Mouse (Mus musculus): ENCODE data around the gene Tmem240. TPM values are rescaled to one million over a fixed set of nuclear protein-coding genes. Genes with fewer than 3 reads are reported as not detected.

Gene Tmem240
- polyA plus RNA-seq, 1 experiment from 2014 or later: 6.5 TPM

DNA sequence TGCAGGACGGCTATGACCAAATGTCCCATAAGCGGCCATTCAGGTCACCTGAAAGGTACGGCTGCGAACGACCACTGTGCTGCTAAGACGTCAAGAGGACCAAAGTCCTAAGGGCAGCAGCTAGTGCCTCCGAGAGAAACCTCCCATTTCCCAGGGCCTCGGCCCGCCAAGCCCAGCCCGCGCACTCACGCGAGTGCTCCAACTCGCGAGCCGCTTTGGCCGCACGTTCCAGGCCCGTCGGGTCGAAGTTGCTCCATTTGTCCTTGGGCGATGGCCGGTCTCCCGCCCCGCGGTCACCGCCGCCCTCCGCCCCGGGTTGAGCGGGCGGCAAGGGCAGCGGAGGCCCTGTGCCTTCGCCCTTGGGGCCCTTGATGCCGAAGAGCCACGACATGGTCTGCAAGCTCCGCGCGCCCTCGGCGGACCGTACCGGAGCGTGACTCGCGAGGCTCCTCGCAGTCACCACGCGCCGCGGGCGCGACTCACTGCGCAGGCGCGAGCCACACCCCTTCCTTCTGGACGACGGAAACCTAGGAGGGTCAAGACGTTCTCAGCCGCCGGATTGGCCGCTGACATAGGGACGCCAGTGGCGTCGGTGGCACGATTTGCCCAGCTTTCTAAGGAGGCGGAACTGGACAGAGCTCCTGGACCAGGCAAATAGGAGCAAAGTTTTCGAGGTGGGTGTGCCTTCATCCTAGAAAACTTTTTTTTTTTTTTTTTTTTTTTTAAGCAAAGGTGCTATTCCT is 26.2 kb downstream of the Tmem240 start, which contains the start of gene Atad3a:
TSS of gene Atad3a (minus strand) at position 481 of the 743 bp plus-strand sequence.
- peaks cover 15% of the 10 kb centered on the region for H3K36me3 ChIP-seq
- peak within 1 kb of the TSS; percentile 78 for H3K9ac ChIP-seq
- under 1% methylated on average over 68 of the region's 68 CpGs for WGBS
- H3K4me2 ChIP-seq (replicated peaks): peak within 1 kb of the TSS; percentile 97
- H3K27me3 ChIP-seq (replicated peaks): no peaks in the 10 kb centered on the region
- peak within 1 kb of the TSS; percentile 84 for H3K4me3 ChIP-seq
- ATAC-seq (ENCODE audit: low FRiP score, low read depth): peak; percentile 95
- no peaks in the 10 kb centered on the region for H3K9me3 ChIP-seq
- H3K4me1 ChIP-seq: peaks cover 26% of the 10 kb centered on the region
- H3K27ac ChIP-seq: no peak within 1 kb of the TSS

DNA sequence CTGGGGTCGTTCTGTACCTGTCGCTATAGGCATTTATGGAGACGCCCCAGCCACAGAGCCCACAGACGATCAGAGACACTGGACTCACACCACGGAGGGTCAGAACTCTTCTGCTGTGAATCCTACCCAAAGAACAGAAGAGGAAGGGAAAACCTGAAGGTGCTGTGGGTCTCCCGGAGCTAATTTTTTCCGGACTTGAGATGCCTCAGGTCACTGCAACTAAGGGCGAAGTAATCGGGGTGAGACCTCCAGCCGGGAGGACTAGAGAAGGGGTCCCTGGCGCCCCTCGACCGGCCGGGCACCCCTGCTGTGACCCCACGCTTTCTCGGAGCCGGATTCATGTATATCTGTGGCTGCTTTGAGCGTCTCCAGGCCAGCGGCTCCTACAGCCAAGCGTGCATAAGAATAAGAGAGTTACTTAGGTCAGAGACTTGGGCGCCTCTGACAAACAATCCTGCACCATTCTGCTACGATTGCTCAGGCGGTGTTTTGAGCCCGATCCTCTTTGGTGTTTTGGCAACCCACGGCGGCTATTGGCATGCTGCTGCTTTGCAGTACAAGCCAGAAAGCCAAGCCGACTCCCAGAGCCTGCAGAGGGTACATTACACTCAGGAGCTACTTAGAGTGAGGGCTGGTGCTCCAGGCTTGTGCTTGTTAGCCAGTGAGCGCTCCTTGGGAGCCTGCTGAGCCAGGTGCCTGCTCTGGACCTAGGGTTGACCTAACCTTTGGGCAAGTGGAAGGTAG is 26.9 kb downstream of the Tmem240 start:
- 3% methylated on average over 28 of the region's 28 CpGs for WGBS
- peak overlapping the region; percentile 58 for H3K9ac ChIP-seq
- H3K4me1 ChIP-seq: peaks cover 26% of the 10 kb centered on the region
- H3K9me3 ChIP-seq: no peaks in the 10 kb centered on the region
- H3K27ac ChIP-seq: no peak overlapping the region
- peak overlapping the region; percentile 97 for H3K4me2 ChIP-seq (replicated peaks)
- H3K36me3 ChIP-seq: peaks cover 9% of the 10 kb centered on the region; the same call in 1 of the 2 replicates
- ATAC-seq (ENCODE audit: low FRiP score, low read depth): 0 out of 2 replicates have a peak, but pooled peaks have one; percentile 16
- H3K4me3 ChIP-seq: peak overlapping the region; percentile 84
- H3K27me3 ChIP-seq (replicated peaks): no peaks in the 10 kb centered on the region

DNA sequence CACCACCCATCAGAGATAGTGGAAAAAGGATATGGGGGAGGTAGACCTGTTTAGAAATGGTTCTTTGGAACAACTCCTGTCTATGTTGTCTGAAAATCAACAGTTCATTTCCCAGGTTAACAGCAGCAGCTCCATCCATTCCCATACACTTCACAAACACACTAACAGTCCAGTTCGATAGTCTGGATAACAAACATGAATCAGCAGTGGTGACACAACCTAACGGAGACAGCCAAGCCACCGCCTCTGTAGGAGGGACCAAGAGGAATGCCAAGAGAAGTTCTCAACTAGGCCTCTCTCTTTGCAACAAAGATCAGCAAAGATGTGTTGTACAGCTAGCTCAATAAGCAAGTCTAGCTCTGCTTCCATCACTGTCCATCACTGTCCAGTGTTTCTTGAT is 27.8 kb downstream of the Tmem240 start:
- WGBS: 88% methylated on average over 3 of the region's 3 CpGs
- no peak overlapping the region for H3K27ac ChIP-seq
- H3K9ac ChIP-seq: no peak overlapping the region
- H3K4me2 ChIP-seq (replicated peaks): no peak overlapping the region
- peaks cover 26% of the 10 kb centered on the region for H3K4me1 ChIP-seq
- H3K9me3 ChIP-seq: no peaks in the 10 kb centered on the region
- H3K4me3 ChIP-seq: no peak overlapping the region
- H3K36me3 ChIP-seq: peaks cover 3% of the 10 kb centered on the region; the same call in 1 of the 2 replicates
- H3K27me3 ChIP-seq (replicated peaks): no peaks in the 10 kb centered on the region
- no peak for ATAC-seq (ENCODE audit: low FRiP score, low read depth)

DNA sequence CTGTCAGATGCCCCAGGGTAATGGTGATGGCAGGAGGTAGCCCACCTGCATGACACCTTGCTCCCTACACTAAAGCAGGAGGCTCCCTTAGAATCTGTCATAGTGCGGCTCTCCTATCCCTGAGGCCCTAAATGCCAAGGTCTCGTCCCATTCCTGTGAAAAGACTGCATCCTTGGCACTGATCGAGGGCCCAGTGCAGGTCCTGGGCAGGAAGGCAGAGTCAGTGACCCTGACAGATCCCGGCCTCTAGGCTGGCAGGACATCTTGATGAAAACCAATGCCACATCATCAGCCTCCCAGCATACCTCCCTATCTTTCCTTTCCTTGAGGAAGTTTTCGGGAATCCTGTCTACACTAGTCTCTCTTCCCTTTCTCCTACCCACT is 34.9 kb downstream of the Tmem240 start:
- Histone ChIP-seq H3K4me2 (replicated peaks) (peak overlapping the region; percentile 83), H3K36me3 (no peaks in the 10 kb centered on the region), H3K4me1 (peaks cover 15% of the 10 kb centered on the region), H3K27ac (no peak overlapping the region), H3K9me3 (no peaks in the 10 kb centered on the region), H3K9ac (peak overlapping the region; percentile 74), H3K4me3 (peak overlapping the region; percentile 50), H3K27me3 (replicated peaks) (peaks cover 26% of the 10 kb centered on the region)
- 65% methylated on average over 5 of the region's 5 CpGs for WGBS
- no peak for ATAC-seq (ENCODE audit: low FRiP score, low read depth)

DNA sequence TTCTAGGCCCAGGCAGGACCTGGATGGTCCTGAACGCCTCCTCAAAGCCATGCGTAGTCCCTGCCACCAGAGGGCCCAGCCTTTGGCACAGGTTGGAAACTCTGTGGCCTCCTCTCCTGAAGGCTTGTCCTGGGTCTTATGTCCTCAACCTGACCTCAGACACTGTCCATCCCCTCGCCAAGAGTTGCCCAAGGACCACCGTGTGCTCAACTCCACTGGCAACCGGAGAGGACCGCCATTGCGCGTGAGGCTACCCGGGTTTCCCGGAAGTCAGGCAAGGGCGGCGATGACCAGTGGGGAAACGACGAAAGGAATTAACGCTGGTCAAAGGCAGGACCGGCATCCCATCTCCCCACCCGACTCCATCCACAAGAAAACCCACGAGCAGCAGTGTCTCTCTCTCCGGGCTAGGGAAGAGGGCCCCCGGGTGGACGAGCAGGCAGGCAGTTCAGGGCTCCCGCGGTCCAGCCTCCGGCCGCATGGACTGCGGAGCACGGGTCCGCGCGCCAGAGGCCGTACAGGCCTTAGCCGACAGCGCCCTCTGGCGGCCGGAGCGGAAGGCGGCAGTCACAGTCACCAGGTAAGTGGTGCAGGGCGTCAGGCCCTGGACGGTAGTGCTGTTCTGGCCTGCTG is 35.4 kb downstream of the Tmem240 start:
- Histone ChIP-seq H3K27me3 (replicated peaks) (peaks cover 26% of the 10 kb centered on the region), H3K36me3 (no peaks in the 10 kb centered on the region), H3K4me1 (peaks cover 16% of the 10 kb centered on the region), H3K9me3 (no peaks in the 10 kb centered on the region), H3K27ac (no peak overlapping the region), H3K4me2 (replicated peaks) (peak overlapping the region; percentile 83), H3K9ac (peak overlapping the region; percentile 74), H3K4me3 (peak overlapping the region; percentile 50)
- under 1% methylated on average over 39 of the region's 39 CpGs for WGBS
- ATAC-seq (ENCODE audit: low FRiP score, low read depth): peak; percentile 89

DNA sequence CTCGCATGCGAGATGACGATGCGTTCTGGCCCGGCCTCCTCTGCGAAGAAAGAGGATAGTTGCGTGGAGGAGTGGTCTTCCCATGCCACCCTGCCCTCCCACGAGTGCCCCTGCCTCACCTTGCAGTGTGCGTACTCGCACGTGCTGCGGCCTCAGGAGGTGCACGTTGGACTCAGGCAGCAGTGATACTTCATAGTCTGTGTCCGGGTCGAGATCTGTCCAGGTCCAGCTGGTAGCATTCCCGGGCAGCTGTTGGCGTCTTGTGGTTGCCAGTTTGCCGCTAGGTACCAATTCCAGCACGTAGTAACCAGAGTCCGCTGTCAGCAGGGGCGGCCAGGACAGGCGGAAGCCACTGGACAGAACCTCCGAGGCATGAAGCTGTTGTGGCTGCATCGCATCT is 36.0 kb downstream of the Tmem240 start:
- H3K27me3 ChIP-seq (replicated peaks): peaks cover 26% of the 10 kb centered on the region
- no peaks in the 10 kb centered on the region for H3K36me3 ChIP-seq
- H3K9ac ChIP-seq: peak overlapping the region; percentile 74
- H3K4me3 ChIP-seq: peak overlapping the region; percentile 50
- H3K4me2 ChIP-seq (replicated peaks): peak overlapping the region; percentile 83
- H3K9me3 ChIP-seq: no peaks in the 10 kb centered on the region
- 41% methylated on average over 24 of the region's 24 CpGs for WGBS
- peak; percentile 15 for ATAC-seq (ENCODE audit: low FRiP score, low read depth)
- H3K27ac ChIP-seq: no peak overlapping the region
- H3K4me1 ChIP-seq: peaks cover 16% of the 10 kb centered on the region

DNA sequence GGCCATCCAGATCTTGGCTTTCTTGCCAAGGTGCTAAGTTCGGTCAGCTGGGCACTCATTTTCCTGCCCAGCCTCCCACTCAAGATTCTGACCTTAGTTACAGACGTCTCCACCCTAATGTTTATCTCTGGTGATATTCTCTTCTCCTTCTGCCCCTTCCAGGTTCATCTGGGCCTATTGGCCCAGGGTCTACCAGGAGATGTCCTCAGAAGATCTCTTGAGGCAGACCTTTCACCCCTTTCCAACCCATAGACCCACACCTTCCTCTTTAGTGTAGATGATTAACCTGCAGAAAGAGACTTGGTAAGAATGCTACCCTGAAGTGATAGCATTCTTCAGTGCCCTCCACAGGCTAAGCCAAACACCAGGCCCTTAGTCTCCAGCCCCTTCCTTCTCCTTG is 37.1 kb downstream of the Tmem240 start:
- no peak for ATAC-seq (ENCODE audit: low FRiP score, low read depth)
- Histone ChIP-seq H3K9me3 (no peaks in the 10 kb centered on the region), H3K36me3 (no peaks in the 10 kb centered on the region), H3K9ac (no peak overlapping the region), H3K4me3 (no peak overlapping the region), H3K4me1 (peaks cover 18% of the 10 kb centered on the region), H3K27me3 (replicated peaks) (peaks cover 26% of the 10 kb centered on the region), H3K4me2 (replicated peaks) (no peak overlapping the region), H3K27ac (no peak overlapping the region)
- 90% methylated on average over 2 of the region's 2 CpGs for WGBS

DNA sequence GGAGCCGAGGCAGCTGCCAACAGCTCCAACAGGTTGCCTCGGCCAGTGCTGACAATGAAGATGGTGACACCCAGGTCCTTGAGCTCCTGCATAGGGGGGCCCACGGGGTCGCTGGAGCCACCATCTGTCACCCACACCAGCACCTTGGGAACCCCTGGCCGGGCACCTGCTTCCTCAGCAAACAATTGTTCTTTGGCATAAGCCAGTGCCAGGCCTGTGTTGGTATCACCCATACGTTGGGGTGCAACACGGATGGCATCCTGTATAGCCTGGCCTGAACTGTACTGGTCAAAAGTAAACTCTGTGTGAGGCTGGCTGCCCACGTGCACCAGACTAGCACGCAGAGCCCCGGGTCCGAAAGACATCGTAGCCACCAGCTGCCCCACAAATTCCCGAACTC is 38.2 kb downstream of the Tmem240 start:
- Histone ChIP-seq H3K4me3 (no peak overlapping the region), H3K9me3 (no peaks in the 10 kb centered on the region), H3K27me3 (replicated peaks) (peaks cover 26% of the 10 kb centered on the region), H3K9ac (no peak overlapping the region), H3K27ac (no peak overlapping the region), H3K4me1 (peaks cover 21% of the 10 kb centered on the region), H3K4me2 (replicated peaks) (peak overlapping the region; percentile 67; the same call in 1 of the 2 replicates), H3K36me3 (no peaks in the 10 kb centered on the region)
- no peak for ATAC-seq (ENCODE audit: low FRiP score, low read depth)
- 89% methylated on average over 13 of the region's 13 CpGs for WGBS

DNA sequence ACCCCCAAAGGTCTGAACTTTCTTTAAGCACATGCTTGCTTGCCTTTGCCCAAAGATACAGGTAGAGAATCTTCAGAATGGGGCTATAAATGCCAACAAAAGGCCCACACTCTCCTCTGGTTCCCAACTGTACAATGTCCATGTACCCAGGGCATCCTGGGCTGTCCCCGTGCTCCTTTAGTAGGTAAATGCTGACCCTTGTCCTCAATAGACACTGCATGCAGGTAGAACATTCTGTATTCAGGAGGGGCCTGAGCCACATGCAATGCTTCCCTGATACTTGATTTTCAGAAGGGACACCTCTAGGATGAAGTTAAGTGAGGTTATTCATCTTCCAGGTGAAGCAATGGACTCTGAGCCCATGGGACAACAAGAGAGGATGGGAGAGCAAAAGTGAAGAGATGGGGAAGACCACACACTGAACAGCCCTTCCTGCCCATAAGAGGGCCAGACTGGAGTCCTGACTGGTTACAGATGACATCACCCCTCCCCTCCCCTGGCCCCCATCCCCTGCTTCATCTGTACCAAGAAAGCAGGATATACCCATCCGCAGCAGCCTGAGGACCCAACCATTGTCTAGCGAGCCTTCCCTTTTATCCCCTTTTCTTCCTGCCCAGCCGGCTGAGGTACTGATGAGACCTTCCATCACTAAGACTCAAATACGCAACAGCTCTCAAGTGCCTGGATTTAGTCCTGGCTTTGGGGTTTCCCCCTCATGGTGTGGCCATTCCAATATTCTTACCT is 38.9 kb downstream of the Tmem240 start:
- peak overlapping the region; percentile 31 for H3K4me3 ChIP-seq
- no peaks in the 10 kb centered on the region for H3K9me3 ChIP-seq
- no peaks in the 10 kb centered on the region for H3K36me3 ChIP-seq
- peaks cover 26% of the 10 kb centered on the region for H3K27me3 ChIP-seq (replicated peaks)
- H3K27ac ChIP-seq: no peak overlapping the region
- peak overlapping the region; percentile 67 for H3K4me2 ChIP-seq (replicated peaks)
- WGBS: 39% methylated on average over 5 of the region's 5 CpGs
- no peak for ATAC-seq (ENCODE audit: low FRiP score, low read depth)
- peaks cover 21% of the 10 kb centered on the region for H3K4me1 ChIP-seq
- 0 out of 2 replicates have a peak overlapping the region, but pooled peaks have one; percentile 10 for H3K9ac ChIP-seq

DNA sequence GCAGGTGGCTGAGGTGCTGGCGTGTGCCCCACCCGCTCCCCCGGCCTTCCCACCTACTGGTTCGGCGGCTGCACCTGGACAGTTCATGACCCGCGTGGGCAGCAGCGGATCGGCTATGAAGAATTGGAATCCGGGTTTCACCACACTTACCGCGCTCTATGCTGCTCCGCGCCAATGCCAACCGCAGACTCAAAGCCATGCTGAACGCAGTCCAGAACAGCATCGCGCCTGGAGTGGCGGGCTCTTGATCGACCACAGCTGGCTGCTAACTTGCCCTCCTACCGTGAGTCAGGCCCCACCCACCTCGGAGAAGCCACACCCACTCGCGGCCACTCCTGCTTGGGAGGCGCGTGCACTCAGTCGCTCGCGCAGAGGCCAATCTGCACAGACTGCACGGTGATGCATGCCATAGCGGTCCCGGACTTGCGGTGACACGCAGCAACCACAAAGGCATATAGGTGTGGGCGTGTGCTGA is 39.7 kb downstream of the Tmem240 start, which contains the start of gene Vwa1:
TSS of gene Vwa1 (minus strand) at position 419 of the 475 bp plus-strand sequence.
- Histone ChIP-seq H3K36me3 (no peaks in the 10 kb centered on the region), H3K4me3 (peak within 1 kb of the TSS; percentile 31), H3K4me1 (peaks cover 21% of the 10 kb centered on the region), H3K9ac (peak within 1 kb of the TSS; percentile 45; the same call in 1 of the 2 replicates), H3K27ac (no peak within 1 kb of the TSS), H3K27me3 (replicated peaks) (peaks cover 26% of the 10 kb centered on the region), H3K4me2 (replicated peaks) (peak within 1 kb of the TSS; percentile 67), H3K9me3 (no peaks in the 10 kb centered on the region)
- WGBS: 1% methylated on average over 35 of the region's 35 CpGs
- ATAC-seq (ENCODE audit: low FRiP score, low read depth): peak; percentile 48

DNA sequence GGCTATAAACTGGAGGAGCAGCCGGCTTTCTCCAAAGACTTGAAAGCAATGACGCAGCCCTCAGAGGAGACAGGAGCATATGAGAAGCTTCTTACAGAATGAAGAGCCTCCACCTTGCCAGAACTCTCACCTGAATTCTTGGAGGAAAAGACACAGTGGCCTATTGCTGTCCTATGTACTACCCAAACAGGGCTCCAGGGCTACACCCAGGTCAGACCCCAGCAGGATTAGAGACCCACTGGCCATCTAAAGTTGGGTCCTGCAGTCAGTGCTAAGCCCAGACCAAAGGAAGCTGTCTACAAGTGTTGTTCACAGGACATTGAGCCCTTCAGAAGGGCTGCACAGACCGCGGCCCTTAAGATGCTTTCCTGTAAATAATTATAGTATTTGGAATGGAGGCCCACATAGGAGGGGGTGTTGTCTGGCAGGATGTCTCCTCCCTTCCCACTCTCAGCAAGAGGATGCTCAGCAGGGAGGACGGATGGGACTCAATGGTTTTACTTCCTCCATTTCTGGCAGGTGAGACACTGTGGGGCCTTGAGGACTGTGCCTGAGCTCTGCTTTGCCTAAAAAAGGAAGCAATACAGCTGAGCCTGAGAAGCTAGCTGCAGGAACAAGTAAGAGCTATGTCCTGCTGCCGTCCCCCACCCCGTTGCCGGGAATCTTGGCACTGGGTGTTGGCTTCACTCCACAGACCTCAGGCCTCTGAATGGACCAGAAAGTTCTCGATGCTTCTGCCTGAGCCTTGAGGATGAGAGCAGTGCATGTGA is 40.6 kb downstream of the Tmem240 start:
- 61% methylated on average over 9 of the region's 9 CpGs for WGBS
- Histone ChIP-seq H3K9ac (0 out of 2 replicates have a peak overlapping the region, but pooled peaks have one; percentile 45), H3K27ac (no peak overlapping the region), H3K4me1 (peaks cover 21% of the 10 kb centered on the region), H3K4me2 (replicated peaks) (peak overlapping the region; percentile 67), H3K4me3 (no peak overlapping the region), H3K36me3 (no peaks in the 10 kb centered on the region), H3K9me3 (no peaks in the 10 kb centered on the region), H3K27me3 (replicated peaks) (peaks cover 26% of the 10 kb centered on the region)
- ATAC-seq (ENCODE audit: low FRiP score, low read depth): no peak

All from neural tube, embryonic 12.5 days (tissue).